Mouse (Mus musculus) neural tube, embryonic 11.5 days (tissue): ENCODE measurements around the gene Bcor. TPM values are rescaled to one million over a fixed set of nuclear protein-coding genes. Genes with fewer than 3 reads are reported as not detected.

ENCODE experiments used
- ATAC-seq: fragments of 200-750 bp; cut with Nextera tagmentation; 2 replicates; pipeline ENCODE4 v1.8.0; 2017; ENCODE audit warnings: moderate number of reproducible peaks, mild to moderate bottlenecking, moderate TSS enrichment, moderate library complexity; ENCODE audit not compliant: insufficient read depth, low FRiP score, low TSS enrichment
- DNase-seq: peaks from one replicate; pipeline ENCODE4 v3.0.0-alpha.2; 2015; ENCODE audit warnings: low spot score
- H3K27ac ChIP-seq: fragments of 300-500 bp; sonication (generic); 2 replicates; pipeline ENCODE4 v1.5.1; 2014; ENCODE audit warnings: low read depth, mild to moderate bottlenecking, low read length
- H3K27me3 ChIP-seq: fragments of 300-500 bp; sonication (generic); 2 replicates; pipeline ENCODE4 v1.6.1; 2014; ENCODE audit warnings: mild to moderate bottlenecking, low read length, mixed read lengths; ENCODE audit not compliant: control insufficient read depth, insufficient read depth
- H3K36me3 ChIP-seq: fragments of 300-500 bp; sonication (generic); 2 replicates; pipeline ENCODE4 v1.6.1; 2014; ENCODE audit warnings: mild to moderate bottlenecking, low read length, moderate library complexity, mixed read lengths; ENCODE audit not compliant: control insufficient read depth, insufficient read depth
- H3K4me1 ChIP-seq: fragments of 300-500 bp; sonication (generic); 2 replicates; pipeline ENCODE4 v1.6.1; 2014; ENCODE audit warnings: low read length, mixed read lengths; ENCODE audit not compliant: control insufficient read depth, insufficient read depth
- H3K4me2 ChIP-seq: fragments of 300-500 bp; sonication (generic); 2 replicates; pipeline ENCODE4 v1.6.1; 2014; ENCODE audit warnings: low read depth, mild to moderate bottlenecking, moderate library complexity
- H3K4me3 ChIP-seq: fragments of 300-500 bp; sonication (generic); 2 replicates; pipeline ENCODE4 v1.5.1; 2014; ENCODE audit warnings: low read depth, low read length
- H3K9ac ChIP-seq: fragments of 300-500 bp; sonication (generic); 2 replicates; pipeline ENCODE4 v1.6.1; 2014; ENCODE audit warnings: mild to moderate bottlenecking, low read length
- H3K9me3 ChIP-seq: fragments of 300-500 bp; sonication (generic); 2 replicates; pipeline ENCODE4 v1.6.1; 2016; ENCODE audit warnings: low read length; ENCODE audit not compliant: control insufficient read depth
- whole genome bisulfite sequencing: fragments of 180-500 bp; shearing (Covaris S2); extraction: QIAGEN DNeasy Blood & Tissue Kit; methylation state at CpG from one replicate; pipeline ENCODE4 v1.1.7; 2014; 5-methylcytosine and 5-hydroxymethylcytosine counted together
- polyA plus RNA-seq: library from polyadenylated mRNA; unstranded; fragments of >200 nt; fragmentation: Nextera tagmentation; extraction: Ambion mirVana; gene quantifications from 2 replicates; pipeline ENCODE4 v1.2.1, GENCODE M21; 2014

Bcor gene
- polyA plus RNA-seq, 1 experiment from 2014 or later, result 26.7 TPM

DNA sequence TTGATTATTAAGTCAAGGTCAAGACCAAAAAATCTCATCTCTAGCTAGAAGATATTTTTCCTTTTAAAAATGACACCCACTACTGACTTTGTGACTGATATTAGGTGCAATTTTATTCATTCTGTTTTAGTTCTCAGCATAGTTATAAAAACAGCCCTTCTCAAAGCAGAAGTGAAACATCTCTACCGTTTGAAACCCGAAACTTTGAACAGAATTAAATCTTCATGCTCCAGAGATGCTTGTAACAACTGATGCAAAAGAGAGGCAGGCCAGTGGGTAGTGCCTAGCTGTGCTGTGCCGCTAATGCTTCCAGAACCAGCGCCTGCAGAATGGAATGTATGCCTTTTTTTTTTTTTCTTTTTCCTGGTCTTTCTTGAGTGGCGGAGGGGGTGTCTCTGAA, 78.0 kb downstream of the Bcor start:
- ATAC-seq, result no peak
- H3K9me3 ChIP-seq, result no peaks in the 10 kb centered on the region
- WGBS, result 13% methylated on average over 5 of the region's 5 CpGs
- H3K27ac ChIP-seq, result no peak overlapping the region
- H3K27me3 ChIP-seq, result peaks cover 69% of the 10 kb centered on the region
- no peak overlapping the region for H3K4me3 ChIP-seq
- peaks cover 13% of the 10 kb centered on the region; the same call in 1 of the 2 replicates for H3K4me1 ChIP-seq
- H3K36me3 ChIP-seq, result no peaks in the 10 kb centered on the region
- no peak for DNase-seq
- H3K4me2 ChIP-seq, result no peak overlapping the region
- H3K9ac ChIP-seq, result no peak overlapping the region

DNA sequence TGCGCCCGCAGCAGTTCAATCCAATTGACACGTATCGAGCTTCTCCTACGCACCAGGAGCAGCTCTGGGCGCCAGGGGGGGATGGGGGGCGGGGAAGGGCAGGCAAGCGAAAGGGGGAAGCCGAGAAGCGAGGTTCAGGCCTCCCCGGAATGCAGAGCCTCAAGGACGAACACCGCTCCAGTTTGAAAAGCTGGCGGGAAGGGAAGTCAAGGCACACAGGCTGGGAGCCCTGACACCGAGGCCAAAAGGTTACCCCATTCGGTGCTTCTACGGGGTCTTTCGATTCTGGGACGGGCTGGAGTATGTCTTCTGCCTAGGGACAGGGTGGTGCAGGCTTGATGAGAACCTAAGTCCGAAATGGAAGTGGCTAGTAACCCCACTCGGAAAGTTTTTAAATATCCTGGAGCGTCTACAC, 78.4 kb downstream of the Bcor start:
- H3K9me3 ChIP-seq, result no peaks in the 10 kb centered on the region
- peaks cover 13% of the 10 kb centered on the region; the same call in 1 of the 2 replicates for H3K4me1 ChIP-seq
- H3K27ac ChIP-seq, result no peak overlapping the region
- DNase-seq (no peak), ATAC-seq (no peak)
- H3K36me3 ChIP-seq, result no peaks in the 10 kb centered on the region
- no peak overlapping the region for H3K4me3 ChIP-seq
- peak overlapping the region; percentile 70 for H3K4me2 ChIP-seq
- whole genome bisulfite sequencing, result 3% methylated on average over 22 of the region's 22 CpGs
- H3K27me3 ChIP-seq, result peaks cover 69% of the 10 kb centered on the region
- H3K9ac ChIP-seq, result no peak overlapping the region

DNA sequence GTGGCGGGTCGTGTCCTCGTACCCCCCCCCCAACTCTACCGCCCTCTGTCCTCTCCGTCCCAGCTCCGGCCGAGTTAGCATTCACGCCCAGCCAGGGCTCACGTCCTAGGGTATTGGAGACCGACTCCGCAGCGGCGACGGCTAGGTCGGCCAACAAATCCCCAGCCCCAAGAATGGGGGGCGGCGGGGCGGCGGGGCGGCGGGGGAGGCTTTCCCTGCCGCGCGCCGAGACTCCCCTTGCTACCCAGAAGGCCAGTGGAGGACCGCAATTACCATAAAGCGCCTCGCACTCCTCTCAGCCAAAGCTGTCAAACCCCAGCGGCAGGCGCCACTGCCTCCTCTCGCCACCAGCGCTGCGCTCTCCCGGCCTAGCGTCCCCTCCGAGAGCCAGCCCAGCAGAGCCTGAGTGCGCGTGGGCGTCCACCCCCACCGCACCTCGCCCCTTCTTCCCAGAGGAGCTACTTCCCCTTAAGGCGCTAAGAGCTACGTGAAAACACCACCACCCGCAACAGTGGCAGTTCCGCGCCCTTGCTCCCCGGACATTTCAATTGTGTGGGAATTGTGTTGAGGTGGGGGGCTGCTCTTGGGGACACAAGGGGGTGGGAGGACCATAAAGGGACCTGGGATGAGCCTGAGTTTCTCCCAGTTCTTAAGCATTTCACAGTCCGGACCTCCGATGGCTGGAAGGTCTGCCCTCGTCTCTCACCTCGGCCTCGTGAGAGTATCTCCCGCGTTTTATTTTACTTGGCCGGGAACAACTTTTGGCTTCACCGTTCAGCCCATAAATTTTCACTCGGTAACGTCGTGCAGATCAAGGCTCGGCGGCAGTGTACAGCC, 79.0 kb downstream of the Bcor start:
- peaks cover 13% of the 10 kb centered on the region; the same call in 1 of the 2 replicates for H3K4me1 ChIP-seq
- H3K27me3 ChIP-seq, result peaks cover 71% of the 10 kb centered on the region
- ATAC-seq, result 0 out of 2 replicates have a peak, but pooled peaks have one; percentile 21
- peak overlapping the region; percentile 59 for H3K4me3 ChIP-seq
- no peaks in the 10 kb centered on the region for H3K9me3 ChIP-seq
- peak; percentile 75 for DNase-seq
- H3K4me2 ChIP-seq, result peak overlapping the region; percentile 70
- H3K9ac ChIP-seq, result peak overlapping the region; percentile 81
- WGBS, result 3% methylated on average over 58 of the region's 61 CpGs
- no peaks in the 10 kb centered on the region for H3K36me3 ChIP-seq
- peak overlapping the region; percentile 87 for H3K27ac ChIP-seq

DNA sequence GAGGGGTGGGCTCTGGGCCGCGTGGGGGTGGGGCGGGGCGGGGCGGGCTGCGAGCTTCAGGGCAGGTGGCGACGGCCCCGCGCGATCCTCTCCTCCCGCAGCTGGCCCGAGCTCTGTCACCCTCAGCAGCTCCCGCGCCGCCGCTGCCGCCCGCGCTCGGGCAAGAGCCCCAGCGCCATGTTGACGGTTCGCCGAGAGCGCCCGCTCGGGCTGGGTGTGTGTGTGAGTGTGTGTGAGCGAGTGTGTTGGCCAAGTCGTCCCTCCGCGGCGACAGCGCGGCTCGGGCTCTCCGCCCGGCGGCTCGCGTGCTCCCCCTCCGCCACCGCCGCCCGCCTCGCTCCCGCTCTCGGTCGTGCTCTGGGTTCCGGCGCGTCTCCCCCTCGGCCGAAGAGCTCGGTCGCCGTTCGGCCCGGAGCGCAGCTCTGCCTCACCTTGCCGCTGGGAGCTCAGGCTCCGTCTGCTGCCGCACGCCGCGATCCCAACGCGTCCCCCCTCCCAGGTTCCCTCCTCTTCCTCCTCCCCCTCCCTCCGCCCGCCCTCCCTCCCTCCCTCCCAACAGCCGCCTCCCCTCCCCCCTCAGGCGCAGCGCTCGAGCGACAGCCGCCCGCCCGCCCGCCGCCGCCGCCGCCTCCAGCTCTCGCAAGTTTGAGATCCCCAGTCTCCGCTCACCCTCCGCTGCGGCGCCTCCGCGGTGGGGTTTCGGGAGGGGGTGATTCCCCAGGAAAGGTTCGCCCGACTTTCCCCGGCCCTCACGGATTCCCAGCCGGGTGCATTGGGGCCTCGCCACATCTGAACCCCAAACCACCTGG, 79.9 kb downstream of the Bcor start:
- Histone ChIP-seq H3K9ac (peak overlapping the region; percentile 81), H3K27ac (peak overlapping the region; percentile 87), H3K4me1 (peaks cover 13% of the 10 kb centered on the region; the same call in 1 of the 2 replicates), H3K36me3 (no peaks in the 10 kb centered on the region), H3K27me3 (peaks cover 64% of the 10 kb centered on the region), H3K9me3 (no peaks in the 10 kb centered on the region), H3K4me2 (peak overlapping the region; percentile 70), H3K4me3 (peak overlapping the region; percentile 59)
- DNase-seq (peak; percentile 77), ATAC-seq (peak; percentile 37)
- 0% methylated on average over 13 of the region's 97 CpGs for WGBS

DNA sequence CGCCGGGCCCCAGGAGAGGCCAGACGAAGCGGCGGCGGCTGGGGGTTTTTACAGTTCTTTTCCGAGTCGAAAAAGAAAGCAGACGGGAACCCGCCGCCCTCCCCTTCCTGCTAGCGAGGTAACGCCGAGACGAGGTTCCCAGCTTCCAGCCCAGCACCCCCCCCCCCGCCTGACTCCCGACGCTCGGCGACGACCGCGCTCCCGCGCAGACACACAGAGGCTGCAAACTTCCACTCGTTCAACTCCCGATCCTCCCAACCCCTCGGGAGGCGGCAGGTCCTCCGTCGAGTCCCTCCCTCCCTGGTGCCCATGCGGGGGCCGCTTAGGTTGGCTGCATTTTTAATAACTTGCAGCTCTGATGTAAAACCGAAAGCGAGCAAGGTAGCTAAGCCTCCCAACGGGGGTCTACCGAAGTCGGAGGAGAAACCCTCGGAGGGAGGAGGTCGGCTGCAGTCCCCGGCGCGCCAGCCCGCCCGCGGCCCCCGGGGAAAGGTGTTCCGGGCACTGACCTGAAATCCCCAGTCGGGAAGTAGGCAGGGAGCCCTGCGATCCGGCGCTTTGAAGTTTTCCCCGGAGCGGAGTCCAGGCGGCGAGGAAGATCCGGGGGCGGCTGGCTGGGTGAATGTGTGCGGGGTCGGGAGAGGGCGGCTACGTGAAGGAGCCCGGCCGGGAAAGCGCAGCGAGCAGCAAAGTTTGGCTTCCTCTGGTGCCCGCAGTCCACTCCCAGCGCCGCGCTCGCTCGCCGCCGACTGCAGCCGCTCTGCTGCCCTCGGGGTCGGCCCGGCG, 80.7 kb downstream of the Bcor start:
- Histone ChIP-seq H3K27ac (peak overlapping the region; percentile 87), H3K9me3 (no peaks in the 10 kb centered on the region), H3K27me3 (peaks cover 60% of the 10 kb centered on the region), H3K9ac (peak overlapping the region; percentile 81), H3K4me3 (peak overlapping the region; percentile 59), H3K4me1 (peaks cover 17% of the 10 kb centered on the region; the same call in 1 of the 2 replicates), H3K36me3 (no peaks in the 10 kb centered on the region), H3K4me2 (peak overlapping the region; percentile 70)
- DNase-seq (peak; percentile 36), ATAC-seq (no peak; the same call in 1 of the 2 replicates)
- 3% methylated on average over 56 of the region's 79 CpGs for WGBS

DNA sequence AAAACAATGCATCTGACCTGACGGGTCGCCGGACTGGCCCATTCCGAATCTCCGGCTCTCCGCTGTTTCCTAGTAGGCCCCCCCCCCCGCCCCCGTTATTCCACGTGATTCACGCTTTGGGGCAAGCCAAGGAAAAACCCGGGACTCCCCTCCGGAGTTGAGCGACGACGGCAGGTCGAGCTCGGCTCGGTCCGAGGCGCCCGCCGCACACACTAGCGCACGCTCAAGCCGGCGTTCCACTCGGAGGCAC, 81.2 kb downstream of the Bcor start:
- peak overlapping the region; percentile 87 for H3K27ac ChIP-seq
- H3K36me3 ChIP-seq, result no peaks in the 10 kb centered on the region
- DNase-seq (peak; percentile 56), ATAC-seq (no peak)
- peak overlapping the region; percentile 81 for H3K9ac ChIP-seq
- H3K4me2 ChIP-seq, result peak overlapping the region; percentile 70
- peaks cover 59% of the 10 kb centered on the region for H3K27me3 ChIP-seq
- H3K4me1 ChIP-seq, result peaks cover 18% of the 10 kb centered on the region; the same call in 1 of the 2 replicates
- no peaks in the 10 kb centered on the region for H3K9me3 ChIP-seq
- WGBS, result 4% methylated on average over 22 of the region's 27 CpGs
- peak overlapping the region; percentile 59 for H3K4me3 ChIP-seq

DNA sequence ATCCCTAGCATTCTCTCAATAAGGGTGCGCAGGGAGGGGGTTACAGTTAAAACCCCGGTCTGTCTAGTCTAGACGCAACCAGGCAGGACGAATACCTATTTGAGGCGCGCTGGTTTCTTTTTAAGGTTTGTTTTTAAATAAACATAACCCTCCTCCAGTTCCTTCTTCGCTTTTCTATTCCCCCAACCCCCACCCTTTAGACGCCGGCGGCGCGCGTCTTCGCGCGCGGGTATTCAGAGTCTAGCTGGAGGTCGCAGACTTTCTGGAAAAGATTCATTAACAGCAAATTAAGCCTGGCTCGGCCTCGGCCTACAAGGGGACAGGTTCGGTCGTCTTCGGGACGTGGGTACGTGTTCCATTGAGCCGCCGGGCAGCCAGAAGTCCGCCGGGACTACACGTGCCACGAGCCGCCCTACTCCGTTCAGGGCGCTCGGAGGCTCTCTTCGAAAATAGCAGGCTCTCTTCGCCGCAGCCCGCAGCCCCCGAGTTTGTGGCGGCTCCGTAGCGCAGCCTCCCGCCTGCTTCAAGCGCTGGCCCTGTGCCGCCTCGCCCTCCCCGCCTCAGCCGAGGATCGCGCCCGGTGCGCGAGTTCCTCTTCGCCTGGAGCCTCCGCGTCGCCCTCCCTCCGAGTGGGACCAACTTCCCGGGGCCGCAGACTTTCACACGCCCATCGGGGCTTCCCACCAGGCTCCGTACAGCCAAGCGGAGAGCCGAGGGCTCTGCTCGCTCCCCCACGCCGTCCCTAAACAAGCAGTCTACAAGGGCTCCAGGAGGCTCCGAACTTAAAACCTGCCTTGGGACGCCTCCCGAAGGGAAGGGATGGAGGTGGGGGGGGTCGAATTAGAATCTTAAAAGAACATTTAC, 81.7 kb downstream of the Bcor start:
- Histone ChIP-seq H3K36me3 (no peaks in the 10 kb centered on the region), H3K27ac (peak overlapping the region; percentile 87; the same call in 1 of the 2 replicates), H3K9ac (peak overlapping the region; percentile 81), H3K9me3 (no peaks in the 10 kb centered on the region), H3K4me3 (peak overlapping the region; percentile 59), H3K4me2 (peak overlapping the region; percentile 70), H3K4me1 (peaks cover 23% of the 10 kb centered on the region; the same call in 1 of the 2 replicates), H3K27me3 (peaks cover 54% of the 10 kb centered on the region)
- 2% methylated on average over 67 of the region's 73 CpGs for WGBS
- DNase-seq (peak; percentile 55), ATAC-seq (no peak)
